Mouse (Mus musculus): ENCODE measurements around the gene Sp110.
"Not testable (repeated sequence)": the region's sequence is repeated elsewhere in the genome, so short reads cannot be mapped to it uniquely, and the experiment has no call there.

The Sp110 gene

GRCm38 (mm10) chr1:85546442-85546841, 52.2 kb downstream of the Sp110 start:
- DNase-seq (ENCODE audit: low read depth), result not testable (repeated sequence)

DNA sequence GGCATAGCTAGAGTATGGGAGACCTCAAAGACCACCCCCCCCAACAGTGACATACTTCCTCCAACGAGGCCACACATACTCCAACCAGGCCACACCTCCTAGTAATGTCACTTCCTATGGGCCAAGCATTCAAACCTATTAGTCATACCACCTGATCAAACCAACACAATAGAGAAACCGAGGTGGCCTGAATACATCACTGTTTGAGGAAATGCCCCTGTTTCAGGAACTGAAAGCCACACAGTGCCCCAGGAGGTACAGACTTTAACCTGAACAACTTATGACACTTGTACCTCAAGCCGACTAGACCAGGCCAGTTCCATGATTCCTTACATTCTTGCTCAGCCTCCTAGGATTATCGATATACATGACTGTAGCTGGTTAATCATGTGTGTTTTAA, 54.8 kb downstream of the Sp110 start:
- DNase-seq (ENCODE audit: low read depth), result not testable (repeated sequence)

DNA sequence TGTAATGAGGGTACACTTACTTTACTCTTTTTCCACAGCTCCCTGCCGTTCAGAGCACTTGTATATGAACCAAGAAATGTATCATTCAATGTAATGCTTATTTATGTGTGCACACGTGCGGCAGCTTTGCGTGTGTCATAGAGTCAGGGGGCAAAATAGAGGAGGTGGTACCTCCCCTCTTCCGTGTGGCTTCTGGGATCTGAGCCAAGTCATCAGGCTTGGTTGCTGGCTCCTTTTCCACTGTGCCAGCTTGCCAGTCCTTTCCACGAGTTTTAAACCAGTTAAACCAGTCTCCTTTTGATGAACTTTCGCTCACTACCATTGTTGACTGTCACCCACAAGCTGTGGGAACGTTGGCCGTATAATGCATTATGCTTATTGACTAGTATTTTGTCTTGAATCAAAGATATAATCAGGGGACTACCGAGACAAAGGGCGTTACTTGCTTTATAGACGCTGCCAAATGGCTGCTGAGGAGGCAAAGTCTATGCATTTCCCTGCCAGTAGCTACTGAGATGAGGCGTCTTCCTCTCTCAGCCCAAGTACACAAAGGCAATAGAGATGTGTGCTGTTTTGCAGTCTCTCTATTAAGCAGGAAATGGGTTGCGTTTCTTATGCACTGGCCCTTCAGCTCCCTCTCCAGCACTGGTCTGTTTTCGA, 70.0 kb downstream of the Sp110 start:
- not testable (repeated sequence) for DNase-seq (ENCODE audit: low read depth)

Data from c-Kit-positive CD71-negative TER-119-negative erythroid progenitor cells, embryonic 14.5 days (primary cell).